Mouse (Mus musculus): ENCODE results near the gene Rps17. TPM values are rescaled to one million over a fixed set of nuclear protein-coding genes. Genes with fewer than 3 reads are reported as not detected.
A peak's percentile ranks its signal among the peaks of the same experiment; 100 is the strongest.

Gene Rps17
- total and polyA plus RNA-seq, 3 experiments: 847 to 1,012 (median 883) TPM

- TF ChIP-seq POLR2A (IDR thresholded peaks at IDR 0.05; ENCODE audit: insufficient read depth, low read depth, low read length) (no peak), CTCF (IDR thresholded peaks at IDR 0.05) (no peak), EP300 (IDR thresholded peaks at IDR 0.05; ENCODE audit: insufficient read depth, low read depth, low read length) (no peak)
- Histone ChIP-seq H3K4me3 (no peak overlapping the region), H3K9ac (ENCODE audit: low read depth, low read length) (no peak overlapping the region), H3K27me3 (ENCODE audit: control insufficient read depth, insufficient read depth, low read length) (no peaks in the 10 kb centered on the region), H3K4me1 (ENCODE audit: control insufficient read depth, insufficient read depth, low read length) (no peaks in the 10 kb centered on the region), H3K79me2 (replicated peaks; ENCODE audit: control insufficient read depth, insufficient read depth, low read length) (no peaks in the 10 kb centered on the region), H3K36me3 (ENCODE audit: control insufficient read depth, insufficient read depth, low read length) (no peaks in the 10 kb centered on the region), H3K27ac (no peak overlapping the region)
- intact Hi-C loops (cut with DNase I): no loop called here
- DNase-seq: no peak
- 78% methylated on average over 6 of the region's 6 CpGs for WGBS
Measured at GRCm38 (mm10) chr7:81319749-81320148, 25.3 kb downstream of the Rps17 start.

DNA sequence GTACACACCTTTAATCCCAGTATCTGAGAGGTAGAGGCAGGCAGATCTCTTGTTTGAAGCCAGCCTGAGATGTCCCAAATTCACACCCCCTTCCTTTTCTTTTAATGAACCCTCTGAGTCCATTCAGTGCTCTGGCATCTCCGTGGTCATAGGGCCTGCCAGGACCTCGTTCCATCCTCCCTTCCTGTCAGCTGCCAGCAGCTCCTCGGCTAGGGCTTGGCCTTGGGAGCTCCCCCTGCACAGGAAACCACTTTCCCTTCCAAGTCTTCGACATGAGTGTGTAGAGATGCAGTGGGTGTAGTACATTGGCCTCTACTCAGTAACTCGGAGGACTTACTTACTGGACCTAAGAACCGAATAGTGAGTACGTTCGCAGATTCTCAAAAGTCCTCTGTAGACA, 29.5 kb downstream of the Rps17 start:
- Histone ChIP-seq H3K4me3 (no peak overlapping the region), H3K4me1 (ENCODE audit: control insufficient read depth, insufficient read depth, low read length) (peaks cover 2% of the 10 kb centered on the region), H3K27ac (no peak overlapping the region), H3K9ac (ENCODE audit: low read depth, low read length) (no peak overlapping the region), H3K79me2 (replicated peaks; ENCODE audit: control insufficient read depth, insufficient read depth, low read length) (no peaks in the 10 kb centered on the region), H3K36me3 (ENCODE audit: control insufficient read depth, insufficient read depth, low read length) (no peaks in the 10 kb centered on the region), H3K27me3 (ENCODE audit: control insufficient read depth, insufficient read depth, low read length) (no peaks in the 10 kb centered on the region)
- 36% methylated on average over 8 of the region's 8 CpGs for WGBS
- TF ChIP-seq POLR2A (IDR thresholded peaks at IDR 0.05; ENCODE audit: insufficient read depth, low read depth, low read length) (no peak), CTCF (IDR thresholded peaks at IDR 0.05) (no peak), EP300 (IDR thresholded peaks at IDR 0.05; ENCODE audit: insufficient read depth, low read depth, low read length) (no peak)
- intact Hi-C loops (cut with DNase I): no loop called here
- peak in 1 of 2 experiments; percentile 33 for DNase-seq

- Histone ChIP-seq H3K9ac (ENCODE audit: low read depth, low read length) (no peak overlapping the region), H3K27me3 (ENCODE audit: control insufficient read depth, insufficient read depth, low read length) (no peaks in the 10 kb centered on the region), H3K4me3 (no peak overlapping the region), H3K27ac (no peak overlapping the region), H3K79me2 (replicated peaks; ENCODE audit: control insufficient read depth, insufficient read depth, low read length) (no peaks in the 10 kb centered on the region), H3K4me1 (ENCODE audit: control insufficient read depth, insufficient read depth, low read length) (peaks cover 3% of the 10 kb centered on the region), H3K36me3 (ENCODE audit: control insufficient read depth, insufficient read depth, low read length) (no peaks in the 10 kb centered on the region)
- intact Hi-C loops (cut with DNase I): no loop called here
- DNase-seq: no peak
- TF ChIP-seq EP300 (IDR thresholded peaks at IDR 0.05; ENCODE audit: insufficient read depth, low read depth, low read length) (no peak), POLR2A (IDR thresholded peaks at IDR 0.05; ENCODE audit: insufficient read depth, low read depth, low read length) (no peak), CTCF (IDR thresholded peaks at IDR 0.05) (no peak)
Measured at GRCm38 (mm10) chr7:81311581-81311980, 33.5 kb downstream of the Rps17 start.

DNA sequence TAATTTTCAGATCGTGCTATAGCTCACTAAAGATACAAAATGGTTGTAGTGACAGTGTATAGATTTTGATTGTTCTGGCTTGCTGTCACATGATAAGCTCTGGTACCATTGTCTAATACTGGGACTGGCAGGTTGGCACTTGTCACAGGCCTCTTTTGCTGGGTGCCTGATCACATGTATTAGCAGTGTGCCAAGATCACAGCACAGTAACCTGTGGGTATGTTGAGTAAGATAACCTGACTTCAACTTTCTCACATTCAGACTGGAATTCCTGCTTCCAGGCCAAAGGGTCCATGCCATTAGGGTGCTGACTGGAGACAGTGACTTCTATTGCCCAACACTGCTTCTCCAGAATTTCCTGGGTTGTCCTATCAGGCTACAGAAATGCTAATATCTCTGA, 33.9 kb downstream of the Rps17 start:
- Histone ChIP-seq H3K4me1 (ENCODE audit: control insufficient read depth, insufficient read depth, low read length) (peaks cover 3% of the 10 kb centered on the region), H3K27ac (no peak overlapping the region), H3K27me3 (ENCODE audit: control insufficient read depth, insufficient read depth, low read length) (no peaks in the 10 kb centered on the region), H3K79me2 (replicated peaks; ENCODE audit: control insufficient read depth, insufficient read depth, low read length) (no peaks in the 10 kb centered on the region), H3K9ac (ENCODE audit: low read depth, low read length) (no peak overlapping the region), H3K4me3 (no peak overlapping the region), H3K36me3 (ENCODE audit: control insufficient read depth, insufficient read depth, low read length) (no peaks in the 10 kb centered on the region)
- peak in 1 of 2 experiments; percentile 11 for DNase-seq
- WGBS: 76% methylated on average over 1 of the region's 1 CpGs
- intact Hi-C loops (cut with DNase I): no loop called here
- TF ChIP-seq CTCF (IDR thresholded peaks at IDR 0.05) (no peak), POLR2A (IDR thresholded peaks at IDR 0.05; ENCODE audit: insufficient read depth, low read depth, low read length) (no peak), EP300 (IDR thresholded peaks at IDR 0.05; ENCODE audit: insufficient read depth, low read depth, low read length) (no peak)

GRCm38 (mm10) chr7:81309247-81309646, 35.8 kb downstream of the Rps17 start:
- 65% methylated on average over 6 of the region's 6 CpGs for WGBS
- H3K79me2 ChIP-seq (replicated peaks; ENCODE audit: control insufficient read depth, insufficient read depth, low read length): no peaks in the 10 kb centered on the region
- no peak for DNase-seq
- H3K27ac ChIP-seq: no peak overlapping the region
- no peak for TF ChIP-seq EP300 (IDR thresholded peaks at IDR 0.05; ENCODE audit: insufficient read depth, low read depth, low read length)
- TF ChIP-seq CTCF (IDR thresholded peaks at IDR 0.05): no peak
- TF ChIP-seq POLR2A (IDR thresholded peaks at IDR 0.05; ENCODE audit: insufficient read depth, low read depth, low read length): no peak
- H3K4me1 ChIP-seq (ENCODE audit: control insufficient read depth, insufficient read depth, low read length): peaks cover 3% of the 10 kb centered on the region
- H3K27me3 ChIP-seq (ENCODE audit: control insufficient read depth, insufficient read depth, low read length): no peaks in the 10 kb centered on the region
- no peaks in the 10 kb centered on the region for H3K36me3 ChIP-seq (ENCODE audit: control insufficient read depth, insufficient read depth, low read length)
- intact Hi-C loops (cut with DNase I): loop anchor here (10.0 kb wide), 1 partner anchor 144 kb away; no protein-coding TSS in a partner anchor
- no peak overlapping the region for H3K9ac ChIP-seq (ENCODE audit: low read depth, low read length)
- no peak overlapping the region for H3K4me3 ChIP-seq

GRCm38 (mm10) chr7:81307735-81308134, 37.3 kb downstream of the Rps17 start:
- TF ChIP-seq POLR2A (IDR thresholded peaks at IDR 0.05; ENCODE audit: insufficient read depth, low read depth, low read length) (no peak), EP300 (IDR thresholded peaks at IDR 0.05; ENCODE audit: insufficient read depth, low read depth, low read length) (no peak), CTCF (IDR thresholded peaks at IDR 0.05) (no peak)
- Histone ChIP-seq H3K27me3 (ENCODE audit: control insufficient read depth, insufficient read depth, low read length) (no peaks in the 10 kb centered on the region), H3K9ac (ENCODE audit: low read depth, low read length) (no peak overlapping the region), H3K27ac (no peak overlapping the region), H3K36me3 (ENCODE audit: control insufficient read depth, insufficient read depth, low read length) (no peaks in the 10 kb centered on the region), H3K4me1 (ENCODE audit: control insufficient read depth, insufficient read depth, low read length) (peaks cover 3% of the 10 kb centered on the region; the same call in 1 of the 2 replicates), H3K4me3 (no peak overlapping the region), H3K79me2 (replicated peaks; ENCODE audit: control insufficient read depth, insufficient read depth, low read length) (no peaks in the 10 kb centered on the region)
- intact Hi-C loops (cut with DNase I): loop anchor here (10.0 kb wide), 1 partner anchor 143 kb away; no protein-coding TSS in a partner anchor
- 85% methylated on average over 8 of the region's 8 CpGs for WGBS
- DNase-seq: peak in 1 of 2 experiments; percentile 19

Measured in heart, adult 2 months (tissue).